Mouse (Mus musculus): ENCODE data around the gene Fam151a.
"Not testable (repeated sequence)": the region's sequence is repeated elsewhere in the genome, so short reads cannot be mapped to it uniquely, and the experiment has no call there.

Fam151a gene

GRCm38 (mm10) chr4:106733636-106734035, at the start of gene Fam151a:
TSS of gene Fam151a (plus strand) at chr4:106733889.
- no peak for DNase-seq

DNA sequence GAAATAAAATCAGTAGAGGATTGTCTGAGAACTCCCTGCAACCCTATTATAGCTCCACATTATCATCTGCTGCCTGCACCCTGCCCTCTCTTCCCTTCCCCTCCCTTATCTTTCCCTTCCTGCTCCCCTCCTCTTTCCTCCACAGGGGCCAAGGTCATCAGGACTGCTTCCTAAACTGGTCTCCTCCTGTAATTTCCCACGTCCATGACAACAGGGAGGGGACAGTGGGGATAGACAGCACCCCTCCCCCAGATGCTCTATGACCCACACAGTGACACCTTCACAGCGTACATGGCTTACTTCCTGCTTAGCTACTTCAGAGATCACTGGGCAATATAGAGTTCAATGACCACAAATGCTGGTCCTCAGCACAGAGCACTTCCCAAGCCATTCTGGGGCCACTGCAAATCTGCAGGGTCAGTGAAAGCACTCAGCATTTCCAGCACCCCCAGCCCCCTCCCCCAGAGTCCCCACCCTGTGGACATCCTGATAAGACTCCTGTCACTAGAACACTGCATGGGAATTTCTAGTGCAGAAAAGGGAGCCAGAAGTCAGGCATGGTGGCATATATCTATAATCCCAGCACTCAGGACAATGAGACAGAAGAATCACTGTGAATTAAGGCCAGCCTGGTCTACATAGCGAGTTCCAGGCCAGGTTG, 44.9 kb upstream of the Fam151a start:
- DNase-seq, result no peak

- DNase-seq, result no peak
Observed at GRCm38 (mm10) chr4:106693841-106694430, 39.8 kb upstream of the Fam151a start.

DNA sequence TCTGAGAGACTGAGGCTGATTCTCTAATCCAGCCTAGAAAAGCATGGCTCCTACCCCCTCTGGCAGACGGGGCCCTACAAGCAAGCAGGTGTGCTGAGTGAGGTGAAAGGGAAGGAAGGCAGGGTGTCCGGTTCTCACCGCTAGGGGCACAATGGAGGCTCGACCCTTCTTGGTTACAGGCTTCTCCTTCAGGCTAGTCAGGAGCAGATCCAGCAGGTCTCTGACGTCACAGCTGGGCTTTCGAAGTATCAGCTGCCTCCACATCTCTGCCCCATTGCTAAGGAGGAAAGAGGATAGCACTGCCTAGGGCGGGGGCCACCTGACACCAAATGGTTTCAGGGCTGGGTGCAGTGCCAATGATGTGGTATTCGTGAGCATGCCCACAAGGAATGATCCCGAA, 33.7 kb upstream of the Fam151a start:
- DNase-seq, result peak in 1 of 2 experiments; percentile 48

GRCm38 (mm10) chr4:106700798-106701197, 32.9 kb upstream of the Fam151a start:
- no peak for DNase-seq

DNA sequence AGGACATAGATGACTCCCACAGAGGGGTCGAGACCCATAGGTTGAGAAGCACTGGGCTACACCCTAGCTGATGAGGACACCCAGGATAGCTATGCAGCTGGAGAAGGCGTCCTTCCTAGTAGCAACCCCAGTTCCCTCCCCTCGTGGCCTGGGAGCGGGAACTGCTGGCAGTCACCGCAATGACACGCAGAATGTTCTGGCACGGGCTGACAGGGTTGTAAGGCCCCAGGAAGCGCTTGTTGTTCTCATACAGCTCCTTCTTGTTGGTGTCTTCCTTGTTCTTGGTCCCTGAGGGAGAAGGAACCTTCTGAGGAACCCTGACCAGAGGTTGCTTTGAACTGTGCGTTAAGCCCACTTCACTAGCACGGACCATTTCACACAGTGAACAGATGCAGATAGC, 29.7 kb upstream of the Fam151a start:
- DNase-seq, result peak in 1 of 2 experiments; percentile 21

- peak; percentile 58 to 70 for DNase-seq
Observed at GRCm38 (mm10) chr4:106704416-106704815, 29.3 kb upstream of the Fam151a start.

DNA sequence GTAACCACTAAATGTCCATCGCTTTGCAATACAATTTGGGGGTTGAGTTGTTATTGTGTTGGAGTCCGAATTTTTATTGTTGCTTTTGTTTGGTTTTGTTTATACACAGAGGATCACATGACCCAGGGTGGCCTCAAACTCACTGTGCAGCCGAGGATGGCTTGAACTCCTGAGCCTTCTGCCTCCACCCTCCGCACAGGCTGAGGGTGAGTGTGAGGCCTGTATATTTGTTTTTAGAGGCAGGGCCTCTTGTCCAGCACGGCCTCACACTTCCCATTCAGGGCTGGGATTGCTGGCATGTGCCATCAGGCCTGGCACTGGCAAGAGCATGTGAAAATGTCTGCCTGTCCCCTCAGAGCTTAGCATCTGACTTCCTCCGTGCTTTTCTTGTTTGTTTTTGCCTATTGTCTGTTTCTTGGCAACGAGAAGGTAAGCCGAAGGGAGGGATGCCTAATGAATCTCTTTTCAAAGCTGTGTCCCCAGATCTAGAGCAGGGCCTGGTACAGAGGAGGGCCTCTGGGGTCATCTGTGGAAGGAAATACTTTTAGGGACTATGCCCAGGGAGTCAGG, 28.5 kb upstream of the Fam151a start:
- no peak for DNase-seq

DNA sequence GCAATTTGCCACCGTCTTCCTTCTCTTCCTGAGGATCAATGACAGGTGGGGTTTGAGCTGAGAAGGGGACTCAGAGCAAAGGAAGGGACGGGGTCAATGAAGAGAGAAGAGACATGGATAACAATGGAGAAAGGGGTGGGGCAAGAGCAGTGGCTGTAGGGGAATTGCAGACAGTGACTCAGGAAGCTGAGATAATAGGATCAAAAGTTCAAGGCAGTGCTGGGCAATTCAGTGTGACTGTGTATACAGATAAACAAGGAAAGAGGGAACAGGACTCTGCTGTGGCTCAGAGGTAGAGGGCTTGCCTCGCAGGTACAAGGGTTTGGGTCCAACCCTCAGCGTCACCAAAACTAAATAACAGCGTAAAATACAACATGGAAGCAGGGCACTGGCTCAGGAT, 25.7 kb upstream of the Fam151a start:
- DNase-seq, result no peak

DNA sequence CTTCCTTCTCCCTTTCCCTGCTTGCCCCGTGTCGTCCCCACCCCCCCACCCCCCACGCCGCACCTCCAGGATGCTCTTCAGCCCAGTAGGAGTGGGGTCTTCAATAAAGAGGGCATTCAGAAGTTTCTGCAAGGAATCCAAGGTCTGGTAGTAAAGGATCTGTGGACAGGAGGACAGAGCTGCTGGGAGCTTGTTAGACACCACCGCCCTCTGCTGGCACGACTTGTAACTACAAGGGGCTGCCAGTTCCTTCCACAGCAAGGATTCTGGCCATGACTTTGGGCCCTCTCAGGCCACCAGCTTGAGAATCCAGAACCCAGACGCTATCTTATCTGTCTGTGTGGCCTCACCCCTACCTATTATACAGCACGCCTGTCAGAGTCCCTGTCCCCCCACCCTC, 25.3 kb upstream of the Fam151a start:
- DNase-seq, result peak; percentile 88 to 92

DNA sequence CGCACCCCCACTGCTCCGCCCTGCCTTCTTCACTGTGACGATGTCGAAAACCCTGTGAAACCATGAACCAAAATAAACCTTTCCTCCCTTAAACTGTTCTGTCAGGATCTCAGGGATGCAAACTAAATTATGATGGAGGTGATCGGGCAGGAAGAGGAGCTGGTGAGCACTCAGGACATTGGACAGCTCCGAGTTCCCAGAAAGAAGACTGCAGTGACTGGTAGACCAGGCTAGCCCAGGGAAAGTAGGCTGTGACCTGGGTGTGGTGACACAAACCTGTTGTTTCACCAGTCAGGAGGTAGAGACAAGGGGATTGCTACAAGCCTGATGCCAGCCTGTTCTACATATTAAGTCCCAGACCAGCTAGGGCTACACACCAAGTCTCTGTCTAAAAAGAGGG, 20.1 kb upstream of the Fam151a start:
- no peak for DNase-seq

DNA sequence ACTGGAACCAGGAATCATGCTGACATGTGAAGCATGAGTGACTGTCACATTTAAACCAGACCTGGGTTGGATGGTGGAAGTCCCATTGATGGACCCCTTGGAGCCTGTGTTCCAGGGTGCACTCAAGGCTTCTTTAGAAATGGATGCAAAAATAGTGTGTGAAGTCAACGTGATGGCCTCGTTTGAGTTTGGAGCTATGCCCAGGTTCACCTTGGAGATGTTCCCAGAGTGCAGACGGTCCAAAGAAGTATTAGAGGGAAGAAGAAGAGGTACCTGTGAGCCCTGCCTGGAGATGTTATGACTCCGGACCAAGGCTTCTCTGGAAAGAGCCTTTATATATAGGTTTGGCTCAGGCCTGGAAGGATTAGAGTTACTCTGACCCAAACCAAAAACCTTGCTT, 13.1 kb upstream of the Fam151a start:
- DNase-seq, result peak; percentile 62 to 72

DNA sequence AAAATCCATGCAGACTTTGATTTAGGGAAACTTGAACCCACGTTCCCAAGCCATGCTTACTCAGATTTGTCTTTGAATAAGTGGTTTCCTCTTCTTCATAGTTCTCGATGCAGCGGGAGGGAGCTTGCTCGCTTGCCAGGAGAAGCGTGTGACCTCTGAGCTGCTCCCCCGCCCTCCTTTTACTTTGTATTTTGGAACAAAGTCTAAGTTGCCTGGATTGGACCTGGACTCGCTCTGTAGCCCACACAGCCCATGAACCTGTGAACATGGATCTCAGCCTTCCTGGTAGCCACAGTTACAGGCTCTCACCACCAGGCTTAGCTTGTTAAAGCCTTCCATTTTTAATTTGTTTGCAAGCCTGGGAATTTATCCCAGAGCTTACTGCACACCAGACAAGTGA, 2.9 kb upstream of the Fam151a start, which contains the start of gene Mroh7:
Mroh7 (minus strand) TSS at position 112 of the 400 bp plus-strand sequence.
- DNase-seq, result no peak

DNA sequence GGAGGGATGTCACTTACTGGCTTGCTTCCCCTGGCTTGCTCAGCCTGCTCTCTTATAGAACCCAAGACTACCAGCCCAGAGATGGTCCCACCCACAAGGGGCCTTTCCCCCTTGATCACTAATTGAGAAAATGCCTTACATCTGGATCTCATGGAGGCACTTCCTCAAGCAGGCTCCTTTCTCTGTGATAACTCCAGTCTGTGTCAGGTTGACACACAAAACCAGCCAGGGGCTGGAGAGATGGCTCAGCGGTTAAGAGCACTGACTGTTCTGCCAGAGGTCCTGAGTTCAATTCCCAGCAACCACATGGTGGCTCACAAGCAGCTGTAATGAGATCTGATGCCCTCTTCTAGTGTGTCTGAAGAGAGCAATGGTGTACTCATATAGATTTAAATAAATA, 3.2 kb downstream of the Fam151a start:
- not testable (repeated sequence) for DNase-seq

DNA sequence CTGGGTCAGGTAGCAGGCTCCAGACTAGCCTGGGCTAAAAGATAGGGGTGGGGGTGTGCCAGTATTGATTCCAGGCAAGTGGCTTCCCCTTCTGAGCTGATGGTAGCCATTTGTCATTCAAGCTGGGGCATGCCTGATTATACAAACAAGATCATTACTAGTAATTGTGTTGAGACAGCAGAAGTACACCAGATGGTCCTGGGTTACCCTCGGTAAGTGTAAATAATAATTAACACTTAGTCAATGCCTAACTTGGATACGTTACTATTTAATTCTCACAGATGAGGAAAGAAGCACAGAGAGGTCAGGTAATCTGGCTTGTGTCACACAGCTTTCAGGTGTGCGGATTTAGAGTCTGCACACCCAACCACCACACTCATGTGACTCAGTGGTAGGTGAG, 4.2 kb downstream of the Fam151a start:
- no peak for DNase-seq

DNA sequence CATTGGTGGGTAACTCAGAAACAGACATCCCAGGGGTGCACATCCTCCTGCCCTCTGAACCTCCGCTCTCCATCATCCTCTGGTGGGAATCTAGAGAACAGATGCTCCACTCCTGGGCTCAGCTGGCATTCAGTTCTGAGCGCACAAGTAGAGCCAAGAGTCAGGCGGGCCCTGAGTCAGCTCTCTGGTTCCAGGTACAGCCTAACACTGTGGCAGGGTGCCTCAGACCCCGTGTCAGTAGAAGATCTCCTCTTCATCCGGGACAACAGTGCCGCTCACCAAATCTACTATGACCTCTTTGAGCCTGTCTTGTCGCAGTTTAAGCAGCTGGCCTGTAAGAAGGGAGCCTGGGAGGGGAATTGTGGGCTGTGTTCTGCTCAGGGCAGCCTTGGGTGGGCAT, 12.2 kb downstream of the Fam151a start:
- DNase-seq, result no peak

GRCm38 (mm10) chr4:106747001-106747580, 13.4 kb downstream of the Fam151a start:
- no peak for DNase-seq

- peak; percentile 76 to 79 for DNase-seq
Observed at GRCm38 (mm10) chr4:106749699-106750098, 16.0 kb downstream of the Fam151a start.

DNA sequence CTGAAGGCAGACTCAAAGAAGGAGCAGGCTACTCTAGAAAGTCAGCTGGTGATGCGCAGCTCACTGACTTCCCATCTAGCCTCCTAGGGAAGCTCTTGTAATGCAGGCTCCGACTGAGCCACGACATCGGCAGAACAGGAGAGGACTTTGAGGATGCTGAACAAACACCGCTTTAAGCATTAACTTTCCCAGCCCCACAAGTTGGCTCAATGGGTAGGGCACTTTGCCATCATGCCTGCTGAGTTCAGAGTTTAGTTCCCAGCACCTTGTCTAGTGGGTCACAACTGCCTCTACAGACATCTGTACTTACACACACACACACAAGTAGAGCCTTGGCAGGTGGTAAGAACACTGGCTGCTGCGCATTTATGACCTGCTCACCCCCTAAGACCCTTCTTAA, 18.0 kb downstream of the Fam151a start:
- no peak for DNase-seq

DNA sequence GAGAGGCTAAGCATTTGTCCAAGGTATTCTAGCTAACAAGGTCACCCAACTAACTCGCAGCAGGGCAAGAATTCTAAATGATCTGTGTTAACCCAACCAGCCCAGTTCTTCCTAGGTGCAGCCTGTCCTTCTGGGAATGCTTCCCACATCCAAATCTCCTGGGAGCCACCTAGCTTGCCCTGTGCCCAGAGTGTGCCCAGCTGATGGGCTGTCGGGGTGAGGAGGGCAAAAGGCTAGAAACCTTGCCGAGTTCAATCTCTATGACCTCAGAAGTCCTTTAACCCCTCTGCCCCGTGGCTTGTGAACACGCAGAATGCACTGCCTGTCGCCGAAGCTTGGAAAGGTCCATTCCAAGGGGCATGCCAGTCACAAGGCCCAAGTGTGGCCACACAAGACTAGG, 30.5 kb downstream of the Fam151a start:
- no peak for DNase-seq

DNA sequence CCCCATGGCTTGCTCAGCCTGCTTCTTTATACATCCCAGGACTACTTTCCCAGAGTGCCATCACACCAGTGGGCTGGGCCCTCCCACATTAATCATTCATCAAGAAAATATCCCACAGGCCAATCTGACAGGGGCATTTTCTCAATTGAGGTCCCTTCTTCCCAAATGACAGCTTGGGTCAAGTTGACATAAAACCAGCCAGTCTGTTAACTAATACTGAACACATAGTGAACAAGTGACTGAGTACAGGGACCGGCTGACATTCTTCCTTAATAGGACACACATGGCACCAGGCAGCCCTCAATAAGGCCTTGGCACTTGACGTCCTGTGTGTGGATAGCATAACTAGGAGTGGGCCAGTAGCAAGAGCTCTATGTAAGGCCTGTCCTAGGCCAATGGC, 35.6 kb downstream of the Fam151a start:
- DNase-seq, result no peak

DNA sequence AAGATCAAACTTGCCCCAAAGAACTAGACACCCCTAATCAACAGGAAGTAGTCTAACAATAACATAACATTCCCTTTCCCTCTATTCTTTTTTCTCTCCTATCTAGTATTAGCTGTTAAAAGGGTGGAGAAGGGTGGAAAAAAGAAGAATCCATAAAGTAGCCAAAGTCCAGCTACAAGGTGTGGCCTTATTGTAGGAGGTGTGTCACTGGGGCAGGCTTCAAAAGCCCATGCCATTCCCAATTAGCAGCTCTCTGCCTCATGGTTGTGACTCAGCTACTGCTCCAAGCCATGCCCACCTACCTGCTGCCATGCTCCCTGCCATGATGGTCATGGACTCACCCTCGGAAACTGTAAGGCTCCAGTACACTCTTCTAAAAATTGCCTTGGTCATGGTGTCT, 38.9 kb downstream of the Fam151a start:
- no peak for DNase-seq

- not testable (repeated sequence) for DNase-seq
Observed at GRCm38 (mm10) chr4:106775767-106776166, 42.1 kb downstream of the Fam151a start.

DNA sequence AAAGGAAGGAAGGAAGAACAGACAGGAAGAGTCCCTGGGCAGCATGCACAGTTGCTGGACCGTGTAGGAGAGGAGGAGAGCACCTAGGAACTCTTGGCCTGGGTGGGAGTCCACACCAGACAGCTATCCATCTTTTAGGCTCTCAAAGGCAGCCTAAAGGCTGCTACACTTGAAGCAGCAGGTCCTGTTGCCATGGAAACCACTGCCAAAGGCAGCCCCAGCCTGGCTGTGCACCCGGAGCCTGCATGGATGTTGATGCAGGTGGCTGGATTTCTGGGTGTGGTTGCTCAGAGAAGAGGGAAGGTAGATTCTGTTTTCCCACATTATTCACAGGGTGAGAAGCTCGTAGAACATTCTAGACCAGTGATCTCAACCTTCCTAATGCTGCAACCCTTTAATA, 43.3 kb downstream of the Fam151a start:
- DNase-seq, result peak in 1 of 2 experiments; percentile 53
